Mouse (Mus musculus): ENCODE data around the gene Cd274.

- TF ChIP-seq POLR2A (IDR thresholded peaks at IDR 0.05; ENCODE audit: insufficient read depth, low read depth, low read length) (no peak), CTCF (IDR thresholded peaks at IDR 0.05; ENCODE audit: insufficient read depth, low read depth, low read length) (no peak)
Observed at GRCm38 (mm10) chr19:29350991-29351390, 16.3 kb upstream of the Cd274 start.
